Mouse (Mus musculus) erythroblast, embryonic 14.5 days (primary cell): ENCODE results near the gene Rbpj. TPM values are rescaled to one million over a fixed set of nuclear protein-coding genes. Genes with fewer than 3 reads are reported as not detected.

ENCODE experiments used
- H3K27me3 ChIP-seq: 2 replicates; pipeline ENCODE4 v1.6.1; 2012; ENCODE audit warnings: inconsistent platforms; ENCODE audit not compliant: control insufficient read depth
- H3K36me3 ChIP-seq: 2 replicates; pipeline ENCODE4 v1.6.1; 2012; ENCODE audit warnings: mild to moderate bottlenecking, inconsistent platforms; ENCODE audit not compliant: control insufficient read depth
- H3K4me1 ChIP-seq: 2 replicates; pipeline ENCODE4 v1.6.1; 2012; ENCODE audit warnings: inconsistent platforms; ENCODE audit not compliant: control insufficient read depth
- H3K4me3 ChIP-seq: replicated peaks from 2 replicates; pipeline ENCODE3; 2012; ENCODE audit warnings: moderate library complexity, mild to moderate bottlenecking, inconsistent platforms
- H3K9me3 ChIP-seq: 2 replicates; pipeline ENCODE4 v1.6.1; 2012; ENCODE audit warnings: low read length, inconsistent platforms, mixed read lengths; ENCODE audit not compliant: control insufficient read depth
- GATA1 ChIP-seq: IDR thresholded peaks from 2 replicates; pipeline ENCODE4 v1.6.1; 2012; ENCODE audit warnings: low read length, inconsistent platforms, mixed read lengths
- TAL1 ChIP-seq: IDR thresholded peaks from 3 replicates; pipeline ENCODE4 v1.6.1; 2012; ENCODE audit warnings: low read length, inconsistent platforms, mixed read lengths
- polyA plus RNA-seq: library from polyadenylated mRNA; stranded (reverse); fragments of >175 nt; gene quantifications from 2 replicates; pipeline ENCODE4 v1.2.3, GENCODE M21; 2012

Rbpj gene
- polyA plus RNA-seq, 1 experiment = 0.21 TPM

GRCm38 (mm10) chr5:53607230-53607996 lies 141.5 kb downstream of the Rbpj start:
- TF ChIP-seq GATA1 (no peak), TAL1 (no peak)
- H3K9me3 ChIP-seq = no peaks in the 10 kb centered on the region
- H3K4me3 ChIP-seq = no peak overlapping the region
- H3K36me3 ChIP-seq = no peaks in the 10 kb centered on the region
- peaks cover 14% of the 10 kb centered on the region for H3K4me1 ChIP-seq
- H3K27me3 ChIP-seq = no peaks in the 10 kb centered on the region

GRCm38 (mm10) chr5:53618844-53619243 lies 152.9 kb downstream of the Rbpj start:
- no peaks in the 10 kb centered on the region for H3K36me3 ChIP-seq

GRCm38 (mm10) chr5:53632026-53632425 lies 166.1 kb downstream of the Rbpj start:
- peaks cover 13% of the 10 kb centered on the region for H3K4me1 ChIP-seq
- H3K9me3 ChIP-seq = no peaks in the 10 kb centered on the region
- H3K36me3 ChIP-seq = peaks cover 2% of the 10 kb centered on the region; the same call in 1 of the 2 replicates
- TF ChIP-seq TAL1 = no peak
- no peak for TF ChIP-seq GATA1
- H3K27me3 ChIP-seq = no peaks in the 10 kb centered on the region
- no peak overlapping the region for H3K4me3 ChIP-seq

More at GRCm38 (mm10) chr5:53618844-53619243, 152.9 kb downstream of the Rbpj start:
- peaks cover 3% of the 10 kb centered on the region for H3K9me3 ChIP-seq
- H3K4me3 ChIP-seq = no peak overlapping the region
- no peak for TF ChIP-seq TAL1
- no peak for TF ChIP-seq GATA1
- peaks cover 5% of the 10 kb centered on the region for H3K4me1 ChIP-seq
- H3K27me3 ChIP-seq = no peaks in the 10 kb centered on the region

GRCm38 (mm10) chr5:53636795-53637194 lies 170.8 kb downstream of the Rbpj start:
- Histone ChIP-seq H3K4me3 (no peak overlapping the region), H3K27me3 (no peaks in the 10 kb centered on the region), H3K9me3 (no peaks in the 10 kb centered on the region), H3K4me1 (peaks cover 21% of the 10 kb centered on the region), H3K36me3 (peaks cover 2% of the 10 kb centered on the region; the same call in 1 of the 2 replicates)
- TF ChIP-seq GATA1 (no peak), TAL1 (no peak)

GRCm38 (mm10) chr5:53637206-53637605 lies 171.3 kb downstream of the Rbpj start:
- H3K36me3 ChIP-seq = peaks cover 3% of the 10 kb centered on the region
- H3K4me3 ChIP-seq = no peak overlapping the region
- TF ChIP-seq GATA1 (no peak), TAL1 (no peak)
- H3K9me3 ChIP-seq = no peaks in the 10 kb centered on the region
- no peaks in the 10 kb centered on the region for H3K27me3 ChIP-seq
- H3K4me1 ChIP-seq = peaks cover 21% of the 10 kb centered on the region

- H3K4me1 ChIP-seq = peaks cover 21% of the 10 kb centered on the region
- peaks cover 9% of the 10 kb centered on the region for H3K36me3 ChIP-seq
- no peak for TF ChIP-seq TAL1
- no peak for TF ChIP-seq GATA1
Measured at GRCm38 (mm10) chr5:53638647-53639046, 172.7 kb downstream of the Rbpj start.

GRCm38 (mm10) chr5:53646669-53647068 lies 180.7 kb downstream of the Rbpj start:
- Histone ChIP-seq H3K4me1 (no peaks in the 10 kb centered on the region), H3K4me3 (no peak overlapping the region), H3K36me3 (peaks cover 34% of the 10 kb centered on the region), H3K9me3 (no peaks in the 10 kb centered on the region), H3K27me3 (no peaks in the 10 kb centered on the region)
- no peak for TF ChIP-seq TAL1
- TF ChIP-seq GATA1 = no peak

More at GRCm38 (mm10) chr5:53638647-53639046, 172.7 kb downstream of the Rbpj start:
- H3K27me3 ChIP-seq = no peaks in the 10 kb centered on the region
- no peak overlapping the region for H3K4me3 ChIP-seq
- no peaks in the 10 kb centered on the region for H3K9me3 ChIP-seq

GRCm38 (mm10) chr5:53647358-53647757 lies 181.4 kb downstream of the Rbpj start:
- Histone ChIP-seq H3K9me3 (no peaks in the 10 kb centered on the region), H3K4me3 (no peak overlapping the region), H3K4me1 (no peaks in the 10 kb centered on the region), H3K36me3 (peaks cover 38% of the 10 kb centered on the region), H3K27me3 (no peaks in the 10 kb centered on the region)
- no peak for TF ChIP-seq GATA1
- TF ChIP-seq TAL1 = no peak

- H3K9me3 ChIP-seq = no peaks in the 10 kb centered on the region
- peaks cover 12% of the 10 kb centered on the region for H3K36me3 ChIP-seq
- no peaks in the 10 kb centered on the region for H3K4me1 ChIP-seq
- no peaks in the 10 kb centered on the region for H3K27me3 ChIP-seq
- no peak overlapping the region for H3K4me3 ChIP-seq
- TF ChIP-seq TAL1 (no peak), GATA1 (no peak)
Measured at GRCm38 (mm10) chr5:53656596-53656995, 190.6 kb downstream of the Rbpj start.

- H3K4me3 ChIP-seq = no peak overlapping the region
- no peaks in the 10 kb centered on the region for H3K4me1 ChIP-seq
- TF ChIP-seq GATA1 (no peak), TAL1 (no peak)
- no peaks in the 10 kb centered on the region for H3K27me3 ChIP-seq
- H3K36me3 ChIP-seq = peaks cover 5% of the 10 kb centered on the region
- no peaks in the 10 kb centered on the region for H3K9me3 ChIP-seq
Measured at GRCm38 (mm10) chr5:53657925-53658324, 192.0 kb downstream of the Rbpj start.
